ENCODE assay signal across 9 mouse cellular contexts in genomic region chr14:54569451-54570392, GRCm38 (mm10). TPM values are rescaled to one million over a fixed set of nuclear protein-coding genes. Genes with fewer than 3 reads are reported as not detected.
DNase-seq lines count a peak whose midpoint lies in the region; ATAC-seq and TF ChIP-seq lines count a peak whose summit lies in the region.
"Had no signal": no experiment of that assay in that cellular context is flagged by ENCODE, and none has a peak within 500 bp of the region (broad histone marks: within the 10 kb centered on the region; RNA-seq: fewer than 3 reads in every experiment).

No protein-coding gene starts in this region.

- peak; percentile 29 for DNase-seq in adrenal gland, postnatal 10 days
- DNase-seq in adrenal gland, postnatal 25 days: no peak
- DNase-seq in lung, adult 18-20 months: peak; percentile 17 to 20
- no peak for DNase-seq in lung, adult 2 months
- DNase-seq in heart, postnatal 0 days (ENCODE audit: low spot score): no peak
- DNase-seq in neural tube, embryonic 11.5 days (ENCODE audit: low spot score): peak; percentile 38
- no peak for DNase-seq in ovary, adult 18-20 months (ENCODE audit: low spot score)
- DNase-seq in cerebellum, adult 11 months: no peak

- no peaks in the 10 kb centered on the region for H3K9me3 ChIP-seq in heart, postnatal 0 days (replicated peaks; ENCODE audit: control insufficient read depth, low read length)
- no peaks in the 10 kb centered on the region for H3K9me3 ChIP-seq in neural tube, embryonic 11.5 days (ENCODE audit: control insufficient read depth, low read length)
- H3K9me3 ChIP-seq: embryonic facial prominence, embryonic 12.5 days had no signal

- 66% methylated on average over 17 of the region's 17 CpGs for WGBS in lung, adult 2 months
- WGBS in heart, postnatal 0 days: 51% methylated on average over 17 of the region's 17 CpGs
- 66% methylated on average over 17 of the region's 17 CpGs for WGBS in neural tube, embryonic 11.5 days

- peak overlapping the region; percentile 49 for H3K27ac ChIP-seq in heart, postnatal 0 days (ENCODE audit: low read depth)
- no peak overlapping the region for H3K27ac ChIP-seq in neural tube, embryonic 11.5 days (ENCODE audit: low read depth, low read length)
- H3K27ac ChIP-seq: embryonic facial prominence, embryonic 12.5 days had no signal

- H3K4me2 ChIP-seq in heart, postnatal 0 days (ENCODE audit: low read depth, low read length): no peak overlapping the region
- H3K4me2 ChIP-seq in neural tube, embryonic 11.5 days (ENCODE audit: low read depth): no peak overlapping the region
- H3K4me2 ChIP-seq: embryonic facial prominence, embryonic 12.5 days had no signal

- H3K27me3 ChIP-seq in heart, postnatal 0 days (ENCODE audit: control insufficient read depth, insufficient read depth, low read length): no peaks in the 10 kb centered on the region
- no peaks in the 10 kb centered on the region for H3K27me3 ChIP-seq in neural tube, embryonic 11.5 days (ENCODE audit: control insufficient read depth, insufficient read depth, low read length)
- H3K27me3 ChIP-seq: embryonic facial prominence, embryonic 12.5 days had no signal

- no peak overlapping the region for H3K4me3 ChIP-seq in lung, adult 2 months (replicated peaks; ENCODE audit: extremely low read depth, low read depth, low read length)
- H3K4me3 ChIP-seq in heart, postnatal 0 days (ENCODE audit: low read depth, low read length): no peak overlapping the region
- no peak overlapping the region for H3K4me3 ChIP-seq in neural tube, embryonic 11.5 days (ENCODE audit: low read depth, low read length)
- H3K4me3 ChIP-seq: embryonic facial prominence, embryonic 12.5 days had no signal

- no peak for TF ChIP-seq EP300 in heart, postnatal 0 days (IDR thresholded peaks at IDR 0.05; ENCODE audit: low read depth)

- H3K4me1 ChIP-seq in lung, adult 2 months (ENCODE audit: control insufficient read depth, insufficient read depth, low read length): peaks cover 2% of the 10 kb centered on the region
- peaks cover 27% of the 10 kb centered on the region for H3K4me1 ChIP-seq in heart, postnatal 0 days (ENCODE audit: control insufficient read depth, insufficient read depth)
- H3K4me1 ChIP-seq in neural tube, embryonic 11.5 days (ENCODE audit: control insufficient read depth, insufficient read depth, low read length): peaks cover 24% of the 10 kb centered on the region

- no peak for TF ChIP-seq CTCF in lung, adult 2 months (IDR thresholded peaks at IDR 0.05; ENCODE audit: insufficient read depth, low read length)
- TF ChIP-seq CTCF in heart, postnatal 0 days (IDR thresholded peaks at IDR 0.05; ENCODE audit: low read depth): no peak

- TF ChIP-seq POLR2A in lung, adult 2 months (IDR thresholded peaks at IDR 0.05; ENCODE audit: borderline replicate concordance, extremely low read depth, low read depth, low read length): no peak

- no peak overlapping the region for H3K9ac ChIP-seq in heart, postnatal 0 days (replicated peaks; ENCODE audit: low read depth, low read length)
- H3K9ac ChIP-seq in neural tube, embryonic 11.5 days (ENCODE audit: low read length): no peak overlapping the region
- H3K9ac ChIP-seq: embryonic facial prominence, embryonic 12.5 days had no signal

- ATAC-seq in heart, postnatal 0 days (ENCODE audit: insufficient read depth, low read depth): no peak
- ATAC-seq in neural tube, embryonic 11.5 days (ENCODE audit: insufficient read depth, low FRiP score, low TSS enrichment): no peak

- peaks cover 44% of the 10 kb centered on the region for H3K36me3 ChIP-seq in heart, postnatal 0 days (replicated peaks; ENCODE audit: control insufficient read depth, insufficient read depth, low read length)
- peaks cover 14% of the 10 kb centered on the region for H3K36me3 ChIP-seq in neural tube, embryonic 11.5 days (ENCODE audit: control insufficient read depth, insufficient read depth, low read length)

RNA-seq across cellular contexts. Expression of gene Ajuba, which starts 7.6 kb away (rescaled TPM):
- 10 to 100 TPM; 18.9 to 20.7 TPM for total RNA-seq in adrenal gland, postnatal 10 days (2021)
- total RNA-seq in adrenal gland, postnatal 25 days (2021): 19.6 and 24.2 TPM in 2 replicates
- polyA plus RNA-seq in lung, adult 2 months (2012; rRNA removed): 36.4 and 49.6 TPM in 2 replicates
- 24.8 and 32.5 TPM in 2 replicates for total RNA-seq in heart, postnatal 0 days (2014; rRNA removed; ENCODE audit: low replicate concordance)
- 9.9 and 11.3 TPM in 2 replicates for polyA plus RNA-seq in heart, postnatal 0 days (2015; fragmentation: Nextera tagmentation; extraction: Ambion mirVana)
- polyA plus RNA-seq in neural tube, embryonic 11.5 days (2014; fragmentation: Nextera tagmentation; extraction: Ambion mirVana): 27.9 TPM in 2 replicates

RNA-seq across cellular contexts. Expression of gene Haus4, which starts 15.3 kb away (rescaled TPM):
- 10 to 100 TPM; 31.0 to 32.5 TPM for total RNA-seq in adrenal gland, postnatal 10 days (2021)
- total RNA-seq in adrenal gland, postnatal 25 days (2021): 29.5 and 32.5 TPM in 2 replicates
- polyA plus RNA-seq in lung, adult 2 months (2012; rRNA removed): 7.4 and 7.9 TPM in 2 replicates
- total RNA-seq in heart, postnatal 0 days (2014; rRNA removed; ENCODE audit: low replicate concordance): 84.6 and 109 TPM in 2 replicates
- 26.3 and 27.0 TPM in 2 replicates for polyA plus RNA-seq in heart, postnatal 0 days (2015; fragmentation: Nextera tagmentation; extraction: Ambion mirVana)
- polyA plus RNA-seq in neural tube, embryonic 11.5 days (2014; fragmentation: Nextera tagmentation; extraction: Ambion mirVana): 36.7 and 41.4 TPM in 2 replicates

RNA-seq across cellular contexts. Expression of gene 4931414P19Rik, which starts 36.1 kb away (rescaled TPM):
- total RNA-seq in adrenal gland, postnatal 10 days (2021): 1 to 10 TPM; 4.9 to 6.9 TPM
- 7.9 and 12.2 TPM in 2 replicates for total RNA-seq in adrenal gland, postnatal 25 days (2021)
- polyA plus RNA-seq in lung, adult 2 months (2012; rRNA removed): 6.5 and 7.3 TPM in 2 replicates
- total RNA-seq in heart, postnatal 0 days (2014; rRNA removed; ENCODE audit: low replicate concordance): 5.3 and 12.4 TPM in 2 replicates
- 3.3 and 4.0 TPM in 2 replicates for polyA plus RNA-seq in heart, postnatal 0 days (2015; fragmentation: Nextera tagmentation; extraction: Ambion mirVana)
- 8.1 and 8.9 TPM in 2 replicates for polyA plus RNA-seq in neural tube, embryonic 11.5 days (2014; fragmentation: Nextera tagmentation; extraction: Ambion mirVana)

RNA-seq across cellular contexts. Expression of gene Psmb5, which starts 48.1 kb away (rescaled TPM):
- total RNA-seq in adrenal gland, postnatal 10 days (2021): 100 to 1,000 TPM; 226 to 247 TPM
- total RNA-seq in adrenal gland, postnatal 25 days (2021): 360 and 367 TPM in 2 replicates
- polyA plus RNA-seq in lung, adult 2 months (2012; rRNA removed): 129 and 146 TPM in 2 replicates
- 207 TPM in 2 replicates for total RNA-seq in heart, postnatal 0 days (2014; rRNA removed; ENCODE audit: low replicate concordance)
- 342 and 350 TPM in 2 replicates for polyA plus RNA-seq in heart, postnatal 0 days (2015; fragmentation: Nextera tagmentation; extraction: Ambion mirVana)
- 444 and 470 TPM in 2 replicates for polyA plus RNA-seq in neural tube, embryonic 11.5 days (2014; fragmentation: Nextera tagmentation; extraction: Ambion mirVana)

RNA-seq across cellular contexts. Expression of gene Psmb11, which starts 51.5 kb away (rescaled TPM):
- total RNA-seq in adrenal gland, postnatal 10 days (2021): not detected
- total RNA-seq in adrenal gland, postnatal 25 days (2021): not detected in 2 replicates
- polyA plus RNA-seq in lung, adult 2 months (2012; rRNA removed): not detected in 2 replicates
- total RNA-seq in heart, postnatal 0 days (2014; rRNA removed; ENCODE audit: low replicate concordance): not detected in 2 replicates
- polyA plus RNA-seq in heart, postnatal 0 days (2015; fragmentation: Nextera tagmentation; extraction: Ambion mirVana): not detected in 2 replicates
- 0.08 TPM in 1 of 2 replicates, not detected in the other for polyA plus RNA-seq in neural tube, embryonic 11.5 days (2014; fragmentation: Nextera tagmentation; extraction: Ambion mirVana)

Comparison
In these comparisons a context has a peak if more than half of its experiments do, and no peak if none do; other contexts are left out.
1. DNase-seq: peak in adrenal gland, postnatal 10 days (single experiment), lung, adult 18-20 months (2 of 2) and neural tube, embryonic 11.5 days (single experiment); none in adrenal gland, postnatal 25 days (single experiment), lung, adult 2 months (single experiment), heart, postnatal 0 days (single experiment), ovary, adult 18-20 months (single experiment) and cerebellum, adult 11 months (single experiment).